Mouse (Mus musculus) neural tube, embryonic 10.5 days (tissue): ENCODE data around the gene Schip1.

Experiments used
- DNase-seq: peaks from one replicate; pipeline ENCODE4 v3.0.0-alpha.2; 2017; ENCODE audit warnings: low spot score; ENCODE audit errors: extremely low spot score

The Schip1 gene

GRCm38 (mm10) chr3:68659996-68660395, 595.4 kb downstream of the Schip1 start:
- no peak for DNase-seq

DNA sequence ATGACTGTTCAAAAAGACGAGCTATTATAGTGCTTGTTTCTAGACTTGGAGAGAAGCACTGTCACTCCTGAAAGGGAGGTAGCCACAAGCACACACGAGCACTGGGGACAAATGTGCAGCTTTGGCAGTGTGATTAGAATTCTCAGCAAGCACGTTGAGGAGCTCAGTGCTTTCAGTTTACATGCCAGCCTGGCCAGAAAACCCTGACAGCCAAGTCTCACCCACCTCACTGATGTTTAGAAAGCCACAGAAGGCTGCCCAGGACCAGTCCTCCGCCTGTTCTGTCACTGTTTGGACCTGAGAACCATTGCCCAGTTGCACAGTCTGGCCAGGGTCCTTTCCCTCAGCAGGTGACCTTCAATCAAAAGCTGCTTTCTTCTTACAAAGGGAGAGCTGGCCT, 595.9 kb downstream of the Schip1 start:
- no peak for DNase-seq

GRCm38 (mm10) chr3:68662386-68662785, 597.8 kb downstream of the Schip1 start:
- DNase-seq, result no peak

- DNase-seq, result no peak
Measured at GRCm38 (mm10) chr3:68664337-68664736, 599.7 kb downstream of the Schip1 start.

DNA sequence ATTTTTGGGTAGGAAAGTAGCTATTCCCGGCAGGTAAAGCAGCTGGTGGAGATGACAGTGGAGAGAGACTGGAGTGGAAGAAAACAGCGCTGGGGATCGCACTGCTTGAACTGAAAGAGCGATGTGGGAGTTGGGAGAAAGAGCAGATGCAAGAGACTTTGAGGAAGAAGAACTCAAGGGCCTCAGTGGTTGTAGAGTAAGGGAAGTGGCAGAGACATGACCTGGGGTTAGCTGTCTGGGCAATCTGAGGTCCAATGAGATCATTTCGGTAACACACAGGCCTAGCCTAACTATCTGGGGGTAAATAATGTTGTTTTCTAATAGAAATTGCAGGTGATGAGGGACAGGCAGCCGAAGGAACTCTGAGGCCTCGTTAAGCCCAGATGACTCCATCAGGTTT, 601.8 kb downstream of the Schip1 start:
- DNase-seq, result no peak

DNA sequence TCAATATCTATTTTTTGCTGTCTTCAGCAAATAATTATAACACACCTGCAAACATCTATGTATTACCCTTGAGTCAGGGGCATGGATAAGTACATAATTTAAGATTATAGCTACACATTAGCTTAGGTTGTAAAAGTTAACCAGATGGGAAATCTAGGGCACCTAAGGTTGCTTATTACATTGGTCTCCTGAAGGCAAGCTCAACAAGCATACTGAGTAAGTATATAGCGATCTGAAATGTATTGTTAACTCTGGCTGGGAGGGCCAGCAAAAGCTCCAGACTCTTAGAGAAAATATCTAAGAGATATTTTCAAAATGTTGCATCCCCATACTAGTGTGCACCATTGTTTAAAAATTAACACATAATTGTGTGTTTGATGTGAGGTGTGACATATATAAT, 603.2 kb downstream of the Schip1 start:
- no peak for DNase-seq

DNA sequence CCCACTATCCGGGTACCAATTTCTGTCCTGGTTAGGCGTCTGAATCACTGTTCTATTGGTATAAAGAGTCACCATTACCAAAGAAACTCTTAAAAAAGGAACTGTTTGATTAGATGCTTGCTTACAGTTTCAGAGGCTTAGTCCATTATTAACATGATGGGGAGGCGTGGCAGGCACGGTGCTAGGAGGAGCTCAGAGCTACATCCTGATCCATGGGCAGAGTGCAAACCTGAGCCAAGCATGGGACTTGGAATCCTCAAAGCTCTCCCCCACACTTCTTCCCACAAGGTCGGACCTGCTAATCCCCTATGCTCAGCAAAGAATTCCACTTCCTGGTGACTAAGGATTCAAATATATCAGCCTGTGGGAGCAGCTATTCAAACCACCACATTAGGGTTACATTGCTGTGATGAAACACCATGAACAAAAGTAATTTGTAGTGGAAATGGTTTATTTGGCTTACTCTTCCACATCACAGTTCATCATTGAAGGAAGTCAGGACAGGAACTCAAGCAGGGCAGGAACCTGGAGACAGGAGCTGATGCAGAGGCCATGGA, 604.9 kb downstream of the Schip1 start:
- DNase-seq, result no peak

DNA sequence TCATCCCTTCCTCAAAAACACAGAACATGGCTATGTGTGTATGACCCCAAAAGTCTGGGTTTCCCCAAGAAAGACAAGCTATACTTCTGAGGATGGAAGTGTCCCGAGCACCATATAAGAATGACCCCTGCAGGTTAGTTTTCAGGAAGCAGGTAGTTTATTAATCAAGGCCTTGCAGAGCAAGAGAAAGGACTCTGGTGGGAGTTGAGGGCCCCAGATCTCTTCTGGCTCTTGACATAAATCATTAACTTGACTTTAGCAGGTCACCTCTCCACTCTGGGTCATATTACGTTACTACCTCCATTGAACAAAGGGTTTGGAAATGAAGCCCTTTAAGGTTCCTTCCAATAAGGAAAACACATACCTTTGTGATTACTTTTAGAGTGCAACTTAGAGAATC, 610.1 kb downstream of the Schip1 start:
- DNase-seq, result no peak

DNA sequence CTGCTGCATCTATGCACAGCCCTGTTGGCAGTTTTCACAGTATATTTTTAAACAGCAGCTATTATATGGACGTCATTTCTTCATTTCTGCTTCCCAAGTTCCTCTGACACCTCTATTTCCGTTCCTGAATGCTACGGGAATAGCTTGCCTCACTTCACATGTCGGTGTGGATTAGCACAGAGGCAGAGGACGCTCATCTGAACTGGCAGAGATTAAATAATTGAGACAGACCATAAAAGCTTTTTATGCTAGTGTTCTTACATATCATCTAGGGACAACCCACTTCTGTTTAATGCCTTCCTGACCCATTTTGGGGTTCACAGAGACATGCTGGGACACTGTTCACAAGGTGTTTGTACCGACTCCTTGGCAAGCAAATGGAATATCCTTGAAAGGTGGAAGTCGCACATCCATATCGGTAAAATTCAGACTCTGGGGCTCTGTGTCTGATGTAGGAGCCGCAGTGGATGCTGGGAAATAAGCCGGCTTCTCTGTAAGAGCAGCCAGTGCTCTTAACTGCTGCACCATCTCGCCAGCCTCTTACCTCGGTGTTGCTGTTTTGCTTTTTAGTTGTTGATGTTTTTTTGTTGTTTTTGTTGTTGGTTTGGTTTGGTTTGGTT, 610.7 kb downstream of the Schip1 start:
- DNase-seq, result no peak
